Mouse (Mus musculus): ENCODE measurements at regions not wholly inside any gene's neighbourhood (a gene's known extent, or its start where the extent isn't known, plus 50 kb on each side); places are given as distances from the start of the nearest gene placed in this dataset.

- Histone ChIP-seq H3K4me2 (ENCODE audit: low read depth, low read length) (no peak overlapping the region), H3K4me3 (ENCODE audit: low read depth, low read length) (no peak overlapping the region), H3K27ac (replicated peaks; ENCODE audit: low read depth, low read length) (no peak overlapping the region), H3K9me3 (replicated peaks; ENCODE audit: control insufficient read depth, low read length) (no peaks in the 10 kb centered on the region), H3K4me1 (ENCODE audit: control insufficient read depth, insufficient read depth, low read length) (no peaks in the 10 kb centered on the region), H3K27me3 (ENCODE audit: control insufficient read depth, insufficient read depth, low read length) (no peaks in the 10 kb centered on the region), H3K9ac (replicated peaks; ENCODE audit: low read length) (no peak overlapping the region), H3K36me3 (replicated peaks; ENCODE audit: control insufficient read depth, insufficient read depth, low read depth, low read length) (no peaks in the 10 kb centered on the region)
- 94% methylated on average over 2 of the region's 2 CpGs for whole genome bisulfite sequencing
- ATAC-seq (replicated peaks; ENCODE audit: insufficient number of reproducible peaks, low FRiP score, low TSS enrichment, low read depth) (no peak), DNase-seq (ENCODE audit: low spot score) (no peak)
Measured at GRCm38 (mm10) chr10:104367219-104367618, 173.4 kb downstream of the Gm4340 start.

DNA sequence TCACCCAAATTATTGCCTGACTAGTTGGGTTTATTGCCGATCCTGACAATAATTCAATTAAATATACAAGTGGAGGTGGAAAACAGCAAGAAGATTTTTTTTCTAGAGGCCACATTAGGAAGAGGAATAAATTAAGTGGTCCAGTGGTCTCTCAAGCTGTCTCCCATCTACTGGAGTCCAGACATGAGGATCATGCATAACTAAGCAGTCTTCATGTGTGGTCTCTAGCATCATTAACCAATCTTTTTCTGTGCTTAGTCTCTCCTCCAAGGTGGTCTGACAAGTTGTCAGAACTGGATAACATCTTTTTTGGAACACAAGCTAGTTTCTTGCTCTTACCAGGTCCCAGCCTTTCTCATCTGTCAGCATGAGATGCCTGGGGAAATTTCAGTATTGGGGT lies 180.7 kb downstream of the Gm4340 start:
- H3K27ac ChIP-seq (replicated peaks; ENCODE audit: low read depth, low read length) = no peak overlapping the region
- no peak for ATAC-seq (replicated peaks; ENCODE audit: insufficient number of reproducible peaks, low FRiP score, low TSS enrichment, low read depth)
- WGBS = 81% methylated on average over 1 of the region's 1 CpGs
- H3K27me3 ChIP-seq (ENCODE audit: control insufficient read depth, insufficient read depth, low read length) = no peaks in the 10 kb centered on the region
- no peaks in the 10 kb centered on the region for H3K36me3 ChIP-seq (replicated peaks; ENCODE audit: control insufficient read depth, insufficient read depth, low read depth, low read length)
- no peaks in the 10 kb centered on the region for H3K4me1 ChIP-seq (ENCODE audit: control insufficient read depth, insufficient read depth, low read length)
- H3K9ac ChIP-seq (replicated peaks; ENCODE audit: low read length) = no peak overlapping the region
- no peak for DNase-seq (ENCODE audit: low spot score)
- no peaks in the 10 kb centered on the region for H3K9me3 ChIP-seq (replicated peaks; ENCODE audit: control insufficient read depth, low read length)
- no peak overlapping the region for H3K4me2 ChIP-seq (ENCODE audit: low read depth, low read length)
- H3K4me3 ChIP-seq (ENCODE audit: low read depth, low read length) = no peak overlapping the region

DNA sequence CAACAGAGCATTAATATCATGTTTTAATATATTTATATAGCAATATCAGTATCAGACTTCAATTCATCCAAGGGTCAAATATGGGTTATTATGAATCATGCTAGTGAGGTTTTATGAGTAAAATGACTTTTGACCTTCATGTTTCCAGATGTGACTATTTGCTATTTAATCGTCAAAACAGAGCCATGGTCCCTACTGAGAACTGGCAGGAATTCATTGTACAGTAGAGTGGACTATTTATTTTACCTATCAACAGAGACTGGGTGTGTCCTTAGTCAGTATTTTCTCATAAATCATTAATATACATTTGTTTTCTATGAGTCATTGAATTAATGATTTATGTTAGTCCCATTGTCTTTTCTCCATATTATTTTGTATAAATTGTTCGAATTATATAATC lies 194.4 kb downstream of the Gm4340 start:
- 76% methylated on average over 2 of the region's 2 CpGs for WGBS
- no peak overlapping the region for H3K4me2 ChIP-seq (ENCODE audit: low read depth, low read length)
- H3K27me3 ChIP-seq (ENCODE audit: control insufficient read depth, insufficient read depth, low read length) = no peaks in the 10 kb centered on the region
- H3K36me3 ChIP-seq (replicated peaks; ENCODE audit: control insufficient read depth, insufficient read depth, low read depth, low read length) = no peaks in the 10 kb centered on the region
- no peak overlapping the region for H3K4me3 ChIP-seq (ENCODE audit: low read depth, low read length)
- H3K9me3 ChIP-seq (replicated peaks; ENCODE audit: control insufficient read depth, low read length) = no peaks in the 10 kb centered on the region
- DNase-seq (ENCODE audit: low spot score) = no peak
- no peak overlapping the region for H3K27ac ChIP-seq (replicated peaks; ENCODE audit: low read depth, low read length)
- no peak for ATAC-seq (replicated peaks; ENCODE audit: insufficient number of reproducible peaks, low FRiP score, low TSS enrichment, low read depth)
- H3K4me1 ChIP-seq (ENCODE audit: control insufficient read depth, insufficient read depth, low read length) = no peaks in the 10 kb centered on the region
- no peak overlapping the region for H3K9ac ChIP-seq (replicated peaks; ENCODE audit: low read length)

GRCm38 (mm10) chr10:104395711-104396110 lies 201.9 kb downstream of the Gm4340 start:
- no peak overlapping the region for H3K4me3 ChIP-seq (ENCODE audit: low read depth, low read length)
- H3K27me3 ChIP-seq (ENCODE audit: control insufficient read depth, insufficient read depth, low read length) = no peaks in the 10 kb centered on the region
- no peaks in the 10 kb centered on the region for H3K36me3 ChIP-seq (replicated peaks; ENCODE audit: control insufficient read depth, insufficient read depth, low read depth, low read length)
- no peaks in the 10 kb centered on the region for H3K4me1 ChIP-seq (ENCODE audit: control insufficient read depth, insufficient read depth, low read length)
- DNase-seq (ENCODE audit: low spot score) = no peak
- WGBS = 86% methylated on average over 1 of the region's 1 CpGs
- H3K9ac ChIP-seq (replicated peaks; ENCODE audit: low read length) = no peak overlapping the region
- no peak overlapping the region for H3K27ac ChIP-seq (replicated peaks; ENCODE audit: low read depth, low read length)
- no peaks in the 10 kb centered on the region for H3K9me3 ChIP-seq (replicated peaks; ENCODE audit: control insufficient read depth, low read length)
- ATAC-seq (replicated peaks; ENCODE audit: insufficient number of reproducible peaks, low FRiP score, low TSS enrichment, low read depth) = no peak
- no peak overlapping the region for H3K4me2 ChIP-seq (ENCODE audit: low read depth, low read length)

DNA sequence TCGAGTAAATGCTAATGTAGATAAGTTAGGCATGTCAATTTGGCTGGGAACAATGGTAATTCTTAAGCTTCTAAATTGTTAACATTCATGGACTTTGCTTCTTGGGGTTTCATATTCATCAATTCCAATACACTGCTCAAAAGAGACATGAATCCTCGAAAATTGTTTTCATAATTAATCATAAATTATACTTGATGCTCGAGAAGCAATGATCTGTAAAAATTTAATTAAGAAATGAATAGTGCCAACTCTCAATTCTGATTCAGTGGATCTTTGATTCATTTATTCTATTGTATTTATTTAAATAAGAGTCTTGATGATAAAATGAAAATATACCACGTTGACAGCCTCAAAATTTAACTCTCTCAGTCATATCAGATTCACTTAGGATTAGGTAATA lies 214.9 kb downstream of the Gm4340 start:
- no peaks in the 10 kb centered on the region for H3K4me1 ChIP-seq (ENCODE audit: control insufficient read depth, insufficient read depth, low read length)
- H3K4me2 ChIP-seq (ENCODE audit: low read depth, low read length) = no peak overlapping the region
- H3K27me3 ChIP-seq (ENCODE audit: control insufficient read depth, insufficient read depth, low read length) = no peaks in the 10 kb centered on the region
- no peak overlapping the region for H3K9ac ChIP-seq (replicated peaks; ENCODE audit: low read length)
- 72% methylated on average over 4 of the region's 4 CpGs for WGBS
- ATAC-seq (replicated peaks; ENCODE audit: insufficient number of reproducible peaks, low FRiP score, low TSS enrichment, low read depth) = no peak
- no peaks in the 10 kb centered on the region for H3K9me3 ChIP-seq (replicated peaks; ENCODE audit: control insufficient read depth, low read length)
- H3K36me3 ChIP-seq (replicated peaks; ENCODE audit: control insufficient read depth, insufficient read depth, low read depth, low read length) = no peaks in the 10 kb centered on the region
- H3K27ac ChIP-seq (replicated peaks; ENCODE audit: low read depth, low read length) = no peak overlapping the region
- no peak overlapping the region for H3K4me3 ChIP-seq (ENCODE audit: low read depth, low read length)
- DNase-seq (ENCODE audit: low spot score) = no peak

GRCm38 (mm10) chr10:104422541-104422940 lies 228.7 kb downstream of the Gm4340 start:
- Histone ChIP-seq H3K4me1 (ENCODE audit: control insufficient read depth, insufficient read depth, low read length) (no peaks in the 10 kb centered on the region), H3K9me3 (replicated peaks; ENCODE audit: control insufficient read depth, low read length) (no peaks in the 10 kb centered on the region), H3K27ac (replicated peaks; ENCODE audit: low read depth, low read length) (no peak overlapping the region), H3K4me3 (ENCODE audit: low read depth, low read length) (no peak overlapping the region), H3K9ac (replicated peaks; ENCODE audit: low read length) (no peak overlapping the region), H3K4me2 (ENCODE audit: low read depth, low read length) (no peak overlapping the region), H3K36me3 (replicated peaks; ENCODE audit: control insufficient read depth, insufficient read depth, low read depth, low read length) (no peaks in the 10 kb centered on the region), H3K27me3 (ENCODE audit: control insufficient read depth, insufficient read depth, low read length) (no peaks in the 10 kb centered on the region)
- ATAC-seq (replicated peaks; ENCODE audit: insufficient number of reproducible peaks, low FRiP score, low TSS enrichment, low read depth) (no peak), DNase-seq (ENCODE audit: low spot score) (no peak)

- Histone ChIP-seq H3K27ac (replicated peaks; ENCODE audit: low read depth, low read length) (no peak overlapping the region), H3K9me3 (replicated peaks; ENCODE audit: control insufficient read depth, low read length) (no peaks in the 10 kb centered on the region), H3K4me2 (ENCODE audit: low read depth, low read length) (no peak overlapping the region), H3K36me3 (replicated peaks; ENCODE audit: control insufficient read depth, insufficient read depth, low read depth, low read length) (no peaks in the 10 kb centered on the region), H3K27me3 (ENCODE audit: control insufficient read depth, insufficient read depth, low read length) (no peaks in the 10 kb centered on the region), H3K9ac (replicated peaks; ENCODE audit: low read length) (no peak overlapping the region), H3K4me3 (ENCODE audit: low read depth, low read length) (no peak overlapping the region), H3K4me1 (ENCODE audit: control insufficient read depth, insufficient read depth, low read length) (no peaks in the 10 kb centered on the region)
- 85% methylated on average over 4 of the region's 4 CpGs for WGBS
- ATAC-seq (replicated peaks; ENCODE audit: insufficient number of reproducible peaks, low FRiP score, low TSS enrichment, low read depth) (no peak), DNase-seq (ENCODE audit: low spot score) (no peak)
Measured at GRCm38 (mm10) chr10:104423161-104423560, 229.3 kb downstream of the Gm4340 start.

DNA sequence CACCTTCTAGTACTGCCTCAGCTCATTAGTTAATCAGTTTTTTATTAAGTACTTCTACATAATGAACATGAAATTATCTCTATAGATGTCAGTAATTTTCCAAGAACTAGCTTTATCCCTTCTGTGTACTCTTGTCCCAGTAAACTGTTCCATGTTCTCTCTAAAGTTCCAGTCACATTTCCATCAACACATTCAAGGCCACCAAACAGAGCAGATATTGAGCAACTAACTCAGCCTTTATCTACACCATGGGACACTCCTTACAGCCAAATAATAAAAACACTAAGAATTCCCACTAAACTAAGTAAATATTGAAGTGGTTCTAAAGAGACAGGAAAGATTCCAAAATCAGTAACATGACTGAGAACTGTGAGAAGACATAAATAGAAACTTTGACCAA lies 229.9 kb downstream of the Gm4340 start:
- H3K4me3 ChIP-seq (ENCODE audit: low read depth, low read length) = no peak overlapping the region
- H3K9ac ChIP-seq (replicated peaks; ENCODE audit: low read length) = no peak overlapping the region
- ATAC-seq (replicated peaks; ENCODE audit: insufficient number of reproducible peaks, low FRiP score, low TSS enrichment, low read depth) = no peak

DNA sequence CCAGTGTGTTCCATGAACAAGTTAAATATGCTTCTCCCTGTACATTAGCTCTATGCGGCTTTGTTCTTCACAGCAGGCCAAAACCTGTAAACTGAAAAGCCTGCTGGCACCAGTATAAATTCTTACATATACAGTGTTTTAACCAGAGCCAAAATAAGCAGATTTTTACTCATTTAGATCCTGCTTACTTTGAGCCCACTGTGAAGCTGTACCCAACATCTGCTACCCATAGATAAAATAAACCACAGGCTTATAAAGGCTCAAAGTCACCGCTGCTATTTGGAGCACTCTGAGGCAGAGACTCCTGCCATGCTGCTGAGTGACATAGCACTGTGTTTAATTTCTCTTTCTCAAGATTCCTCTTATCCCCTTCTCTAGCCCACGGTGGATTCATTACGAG lies 251.1 kb downstream of the Gm4340 start:
- ATAC-seq (replicated peaks; ENCODE audit: insufficient number of reproducible peaks, low FRiP score, low TSS enrichment, low read depth) (no peak), DNase-seq (ENCODE audit: low spot score) (no peak)
- no peaks in the 10 kb centered on the region for H3K27me3 ChIP-seq (ENCODE audit: control insufficient read depth, insufficient read depth, low read length)
- WGBS = 80% methylated on average over 4 of the region's 4 CpGs
- H3K27ac ChIP-seq (replicated peaks; ENCODE audit: low read depth, low read length) = no peak overlapping the region
- no peak overlapping the region for H3K4me2 ChIP-seq (ENCODE audit: low read depth, low read length)
- no peak overlapping the region for H3K4me3 ChIP-seq (ENCODE audit: low read depth, low read length)
- no peaks in the 10 kb centered on the region for H3K36me3 ChIP-seq (replicated peaks; ENCODE audit: control insufficient read depth, insufficient read depth, low read depth, low read length)
- H3K4me1 ChIP-seq (ENCODE audit: control insufficient read depth, insufficient read depth, low read length) = no peaks in the 10 kb centered on the region
- no peaks in the 10 kb centered on the region for H3K9me3 ChIP-seq (replicated peaks; ENCODE audit: control insufficient read depth, low read length)
- H3K9ac ChIP-seq (replicated peaks; ENCODE audit: low read length) = no peak overlapping the region

More for the DNA sequence above, 229.9 kb downstream of the Gm4340 start:
- DNase-seq (ENCODE audit: low spot score) = no peak
- H3K9me3 ChIP-seq (replicated peaks; ENCODE audit: control insufficient read depth, low read length) = no peaks in the 10 kb centered on the region
- no peak overlapping the region for H3K27ac ChIP-seq (replicated peaks; ENCODE audit: low read depth, low read length)
- H3K36me3 ChIP-seq (replicated peaks; ENCODE audit: control insufficient read depth, insufficient read depth, low read depth, low read length) = no peaks in the 10 kb centered on the region
- H3K4me1 ChIP-seq (ENCODE audit: control insufficient read depth, insufficient read depth, low read length) = no peaks in the 10 kb centered on the region
- no peaks in the 10 kb centered on the region for H3K27me3 ChIP-seq (ENCODE audit: control insufficient read depth, insufficient read depth, low read length)
- no peak overlapping the region for H3K4me2 ChIP-seq (ENCODE audit: low read depth, low read length)

Data from embryonic facial prominence, embryonic 11.5 days (tissue).